Mouse (Mus musculus): ENCODE data around the gene Stxbp1.

DNA sequence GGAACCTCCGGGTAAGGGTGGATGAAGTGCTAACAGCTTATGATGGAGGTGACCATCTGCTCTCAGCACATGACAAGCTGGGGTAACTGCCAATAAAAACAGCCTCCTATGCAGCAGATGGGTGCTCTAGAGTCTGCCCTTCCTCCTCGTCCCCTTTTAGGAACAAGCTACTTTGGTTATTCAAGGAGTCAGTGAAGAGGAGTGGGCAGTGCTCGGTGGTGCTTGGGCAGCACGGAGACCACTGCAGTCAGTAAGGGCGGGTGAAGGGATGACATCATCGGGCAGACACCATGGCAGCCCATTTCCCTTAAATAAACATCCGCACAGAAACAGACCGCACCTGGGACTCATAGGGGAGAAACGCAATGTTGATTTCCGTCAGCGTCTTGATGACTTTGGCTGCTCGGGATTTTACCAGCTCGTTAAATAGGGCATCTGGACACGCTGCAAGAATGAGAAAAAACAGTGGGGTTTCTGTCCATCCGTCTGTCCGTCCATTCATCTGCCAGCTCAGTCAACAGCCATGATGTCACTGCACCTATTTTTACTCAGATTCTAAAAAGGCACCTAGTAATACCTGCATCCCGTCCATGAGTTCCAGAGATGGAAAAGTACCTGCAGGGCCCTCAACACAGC lies 30.0 kb downstream of the Stxbp1 start:
- peak; percentile 65; the same call in 1 of the 2 replicates for TF ChIP-seq EP300 (IDR thresholded peaks at IDR 0.05)
- TF ChIP-seq CTCF (IDR thresholded peaks at IDR 0.05) = no peak
